Mouse (Mus musculus) cerebellum, adult 2 months (tissue): ENCODE data around the gene Urb1. TPM values are rescaled to one million over a fixed set of nuclear protein-coding genes. Genes with fewer than 3 reads are reported as not detected.
"Not testable (repeated sequence)": the region's sequence is repeated elsewhere in the genome, so short reads cannot be mapped to it uniquely, and the experiment has no call there.

Experiments
- DNase-seq, 2 experiments: peaks; one replicate each; pipeline ENCODE4 v3.0.0; 2021
- H3K27ac ChIP-seq: fragments of 200-500 bp; 2 replicates; pipeline ENCODE4 v1.5.1; 2012; ENCODE audit warnings: low read length, control low read depth, inconsistent platforms; ENCODE audit not compliant: insufficient read depth
- H3K27me3 ChIP-seq: fragments of 200-500 bp; 2 replicates; pipeline ENCODE4 v1.6.1; 2012; ENCODE audit warnings: inconsistent platforms, mild to moderate bottlenecking, low read length, moderate library complexity; ENCODE audit not compliant: control insufficient read depth, insufficient read depth
- H3K4me1 ChIP-seq: fragments of 200-500 bp; 2 replicates; pipeline ENCODE4 v1.6.1; 2011; ENCODE audit warnings: low read length; ENCODE audit not compliant: control insufficient read depth, insufficient read depth
- H3K4me3 ChIP-seq: fragments of 200-500 bp; replicated peaks from 2 replicates; pipeline ENCODE3; 2011; ENCODE audit warnings: mild to moderate bottlenecking, low read depth, low read length, control low read depth; ENCODE audit not compliant: insufficient read depth
- CTCF ChIP-seq: fragments of 200-500 bp; IDR thresholded peaks from 2 replicates; pipeline ENCODE4 v1.5.1; 2011; ENCODE audit warnings: low read depth, mild to moderate bottlenecking, control low read depth, low read length, moderate library complexity, borderline replicate concordance; ENCODE audit not compliant: insufficient read depth
- POLR2A ChIP-seq: fragments of 200-500 bp; IDR thresholded peaks from 2 replicates; pipeline ENCODE4 v1.6.1; 2011; ENCODE audit warnings: low read length, control low read depth, borderline replicate concordance; ENCODE audit not compliant: insufficient read depth
- WGBS: fragments of 180-500 bp; shearing (Covaris S2); methylation state at CpG from one replicate; pipeline ENCODE4 v1.1.7; 2018; 5-methylcytosine and 5-hydroxymethylcytosine counted together
- polyA plus RNA-seq: library from polyadenylated mRNA; depleted of rRNA; stranded (reverse); fragments of >200 nt; gene quantifications from 2 replicates; pipeline ENCODE4 v1.2.3, GENCODE M21; 2012

Urb1 gene
- polyA plus RNA-seq, 1 experiment = 4.9 TPM

DNA sequence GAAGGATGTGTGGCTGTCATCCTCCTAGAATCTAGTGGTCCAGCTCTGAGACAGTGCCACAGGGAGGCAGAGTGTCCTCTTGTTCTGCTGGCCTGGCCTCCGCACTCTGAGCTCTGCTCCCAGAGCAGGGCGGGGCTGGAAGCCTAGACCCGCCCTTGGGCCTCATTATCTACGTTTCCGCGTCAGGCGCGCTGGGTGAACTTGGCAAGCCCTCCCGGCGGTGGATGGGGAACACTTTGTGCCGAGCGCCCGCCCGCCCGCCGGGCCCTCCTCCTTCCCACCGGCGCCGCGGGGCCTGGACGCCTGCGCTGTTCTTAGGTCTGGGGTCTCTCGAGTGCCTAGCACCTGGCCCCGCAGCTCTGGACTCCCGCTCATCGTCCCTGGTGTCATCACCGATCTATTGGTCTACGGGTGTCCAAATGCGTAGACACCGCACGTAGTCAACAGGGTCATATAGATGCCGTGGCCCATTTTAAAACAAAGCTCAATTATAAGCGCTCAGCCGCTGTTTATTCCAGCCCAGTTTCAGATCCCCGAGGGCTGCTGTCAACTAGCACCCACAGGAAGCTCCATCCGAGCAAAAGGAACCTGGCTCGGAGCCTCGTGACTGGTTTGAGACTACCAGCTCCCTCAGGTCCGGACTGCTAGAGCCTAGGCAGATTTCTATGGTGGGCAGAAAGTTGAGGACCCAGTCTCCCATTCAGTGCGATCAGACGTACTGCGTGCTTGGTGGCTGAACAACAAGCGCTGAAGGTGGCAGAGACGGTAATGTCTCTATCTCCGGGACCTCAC, 19.9 kb upstream of the Urb1 start:
- peak; percentile 86 for DNase-seq
- no peaks in the 10 kb centered on the region for H3K4me1 ChIP-seq
- under 1% methylated on average over 45 of the region's 45 CpGs for WGBS
- no peaks in the 10 kb centered on the region for H3K27me3 ChIP-seq
- peak overlapping the region; percentile 82 for H3K27ac ChIP-seq
- peak overlapping the region; percentile 60 for H3K4me3 ChIP-seq
- TF ChIP-seq POLR2A (peak; percentile 67), CTCF (peak; percentile 50; the same call in 1 of the 2 replicates)

DNA sequence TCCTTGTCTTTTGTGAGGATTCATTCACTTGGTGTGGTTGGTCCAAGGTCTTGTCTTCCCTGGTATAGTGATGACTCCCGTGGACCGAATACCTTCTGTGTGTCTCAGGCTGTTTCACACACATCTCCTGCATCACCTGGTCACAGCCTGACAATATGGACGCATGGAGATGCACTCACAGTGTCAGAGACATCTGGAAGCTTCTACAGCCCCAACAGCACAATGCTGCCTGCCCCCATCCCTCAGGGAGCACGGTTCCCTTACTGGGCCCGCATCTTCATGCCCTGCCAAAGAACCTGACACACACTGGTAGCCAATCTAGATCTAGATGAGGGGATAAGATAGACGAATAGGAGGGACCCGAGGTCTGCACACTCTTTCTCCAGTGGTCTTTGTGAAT, 18.9 kb upstream of the Urb1 start:
- TF ChIP-seq POLR2A = no peak
- no peak for TF ChIP-seq CTCF

DNA sequence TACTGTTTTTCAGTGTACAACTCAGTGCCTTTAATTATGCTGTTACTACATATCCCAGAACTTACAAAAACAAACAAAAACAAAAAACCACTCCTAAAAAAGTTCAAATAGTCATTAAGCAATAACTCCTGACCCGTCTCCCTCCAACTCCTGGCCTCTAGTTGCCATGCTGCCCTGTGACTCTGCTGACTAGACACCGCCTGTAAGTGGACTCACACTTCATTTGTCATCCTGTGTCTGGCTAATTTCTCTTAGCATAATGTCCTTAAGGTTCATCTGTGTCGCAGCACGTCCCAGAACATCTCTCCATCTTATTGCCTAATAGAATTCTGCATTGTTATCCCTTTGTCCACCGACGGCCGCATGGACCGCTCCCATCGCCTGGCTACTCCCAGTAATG, 17.3 kb upstream of the Urb1 start:
- WGBS = 87% methylated on average over 9 of the region's 9 CpGs
- Histone ChIP-seq H3K4me1 (no peaks in the 10 kb centered on the region), H3K4me3 (no peak overlapping the region), H3K27me3 (no peaks in the 10 kb centered on the region), H3K27ac (no peak overlapping the region)
- TF ChIP-seq CTCF = no peak
- DNase-seq = no peak

More for the DNA sequence above, 18.9 kb upstream of the Urb1 start:
- DNase-seq = no peak
- no peaks in the 10 kb centered on the region for H3K27me3 ChIP-seq
- WGBS = 87% methylated on average over 7 of the region's 7 CpGs
- H3K27ac ChIP-seq = no peak overlapping the region
- H3K4me3 ChIP-seq = no peak overlapping the region
- H3K4me1 ChIP-seq = no peaks in the 10 kb centered on the region

DNA sequence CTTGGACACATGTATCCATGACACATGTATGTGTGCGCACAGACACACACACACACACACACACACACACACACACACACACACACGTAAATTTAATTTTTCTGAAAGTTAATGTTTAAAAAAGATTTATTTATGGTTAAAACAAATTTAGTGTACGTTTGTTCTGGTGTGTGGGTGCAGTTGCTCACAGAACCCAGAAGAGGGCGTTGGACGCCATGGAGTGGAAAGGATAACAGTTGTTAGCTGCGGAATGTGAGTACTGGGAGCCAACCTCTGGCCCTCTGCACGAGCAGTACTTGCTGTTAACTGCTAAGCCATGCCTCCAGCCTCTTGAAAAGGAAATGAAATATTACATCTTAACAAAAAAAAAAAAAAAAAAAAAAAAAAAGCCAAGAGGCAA, 16.2 kb upstream of the Urb1 start, which contains the start of gene Eva1c:
TSS of gene Eva1c (plus strand) at position 263 of the 400 bp plus-strand sequence.
- 73% methylated on average over 7 of the region's 7 CpGs for WGBS
- H3K27me3 ChIP-seq = no peaks in the 10 kb centered on the region
- 0 out of 2 replicates have a peak, but pooled peaks cover 2% of the 10 kb centered on the region for H3K4me1 ChIP-seq
- DNase-seq = no peak
- H3K4me3 ChIP-seq = no peak within 1 kb of the TSS
- TF ChIP-seq POLR2A (no peak), CTCF (no peak)
- H3K27ac ChIP-seq = no peak within 1 kb of the TSS

DNA sequence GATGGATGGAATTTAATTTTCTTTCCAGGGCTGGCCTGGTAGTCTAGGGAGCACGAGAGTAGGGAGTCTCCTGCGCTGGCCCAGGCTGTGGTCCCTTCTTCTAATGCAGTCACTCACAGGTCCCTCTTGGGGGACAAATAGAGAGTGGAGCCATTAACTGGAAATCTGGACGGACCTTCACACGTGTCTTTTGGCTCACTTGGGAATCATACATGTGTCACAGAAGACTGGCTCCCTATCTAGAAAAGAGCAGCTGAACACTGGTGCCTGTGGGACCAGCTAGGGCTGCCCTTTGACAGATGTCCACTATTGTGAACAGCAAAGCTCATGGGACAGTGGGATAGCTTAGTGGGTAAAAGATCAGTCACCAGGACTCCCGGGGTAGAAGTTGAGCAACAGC, 15.8 kb upstream of the Urb1 start:
- no peak for DNase-seq
- 72% methylated on average over 5 of the region's 5 CpGs for WGBS
- Histone ChIP-seq H3K27me3 (no peaks in the 10 kb centered on the region), H3K4me1 (0 out of 2 replicates have a peak, but pooled peaks cover 2% of the 10 kb centered on the region), H3K4me3 (no peak overlapping the region), H3K27ac (no peak overlapping the region)
- TF ChIP-seq POLR2A = no peak
- no peak for TF ChIP-seq CTCF

DNA sequence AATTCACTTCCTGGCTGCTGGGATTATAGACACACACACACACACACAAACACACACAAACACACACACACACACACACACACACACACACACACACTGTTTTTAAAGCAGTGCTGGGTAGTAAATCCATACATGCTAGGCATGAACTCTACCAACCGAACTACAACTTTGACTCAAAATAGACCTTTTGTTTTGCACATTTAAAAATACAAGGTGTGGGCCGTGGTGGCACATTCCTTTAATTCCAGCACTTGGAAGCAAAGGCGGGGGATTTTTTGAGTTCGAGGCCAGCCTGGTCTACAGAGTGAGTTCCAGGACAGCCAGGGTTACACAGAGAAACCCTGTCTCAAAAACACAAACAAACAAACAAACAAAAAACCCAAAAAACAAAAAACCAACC, 13.8 kb upstream of the Urb1 start:
- whole genome bisulfite sequencing = 87% methylated on average over 4 of the region's 4 CpGs
- not testable (repeated sequence) for DNase-seq, H3K27ac ChIP-seq, H3K27me3 ChIP-seq, H3K4me3 ChIP-seq, H3K4me1 ChIP-seq

DNA sequence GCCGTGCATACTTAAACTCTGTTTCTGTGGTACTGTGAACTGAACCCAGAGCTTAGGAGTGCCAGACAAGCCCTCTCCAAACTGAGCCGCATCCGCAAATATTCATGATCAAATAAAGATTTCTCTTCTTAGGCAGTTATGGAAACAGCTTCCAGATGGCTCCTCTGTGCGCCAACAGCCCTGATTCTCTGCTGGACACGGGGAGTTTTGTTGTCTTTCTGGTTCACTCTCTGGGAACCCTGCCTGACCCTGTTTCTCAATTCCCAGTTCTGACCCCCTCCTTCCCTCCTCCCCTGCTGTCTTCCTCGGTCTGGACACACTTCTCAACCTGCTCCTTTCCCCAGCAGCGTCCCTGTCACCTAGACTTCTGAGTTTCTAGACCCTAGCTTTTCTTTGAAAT, 12.8 kb upstream of the Urb1 start:
- peak in 1 of 2 experiments; percentile 26 for DNase-seq
- no peak overlapping the region for H3K27ac ChIP-seq
- no peaks in the 10 kb centered on the region for H3K27me3 ChIP-seq
- 0 out of 2 replicates have a peak, but pooled peaks cover 2% of the 10 kb centered on the region for H3K4me1 ChIP-seq
- H3K4me3 ChIP-seq = no peak overlapping the region
- WGBS = 17% methylated on average over 7 of the region's 7 CpGs
- TF ChIP-seq CTCF (no peak), POLR2A (no peak)

DNA sequence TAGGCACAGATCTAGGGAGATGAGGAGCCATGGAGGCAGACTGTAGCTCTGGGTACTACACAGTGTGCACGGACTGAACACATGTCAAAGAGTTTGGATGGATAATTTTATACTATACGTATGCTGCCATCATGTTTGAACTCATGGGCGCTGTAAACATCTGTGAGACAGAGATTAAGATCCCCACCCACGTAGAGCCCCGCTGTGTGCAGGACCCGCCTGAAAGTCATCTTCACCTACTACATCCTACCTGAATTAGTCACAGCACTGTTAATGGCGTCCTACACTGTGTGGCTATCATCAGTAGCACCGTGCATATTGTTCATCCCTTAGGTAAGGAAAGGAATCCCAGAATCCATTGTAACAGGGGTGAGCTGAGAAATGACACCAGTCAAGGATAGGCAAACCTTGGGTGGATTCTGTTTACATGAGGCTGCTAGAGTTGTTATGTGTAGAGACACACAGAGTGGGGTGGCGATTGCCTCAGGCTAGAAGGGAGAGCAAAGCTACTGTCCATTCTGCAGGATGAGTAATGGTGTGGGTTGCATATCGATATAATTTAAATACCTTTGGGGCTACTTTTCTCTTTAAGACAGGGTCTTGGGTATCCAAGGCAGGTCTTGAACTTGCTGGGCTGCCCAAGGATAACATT, 12.2 kb upstream of the Urb1 start:
- H3K4me3 ChIP-seq = no peak overlapping the region
- no peaks in the 10 kb centered on the region for H3K27me3 ChIP-seq

More for the DNA sequence above, 12.2 kb upstream of the Urb1 start:
- WGBS = 93% methylated on average over 10 of the region's 10 CpGs
- 0 out of 2 replicates have a peak, but pooled peaks cover 2% of the 10 kb centered on the region for H3K4me1 ChIP-seq
- TF ChIP-seq POLR2A (no peak), CTCF (no peak)
- no peak for DNase-seq
- no peak overlapping the region for H3K27ac ChIP-seq
